Mouse (Mus musculus) monocyte, adult 2 months (primary cell): ENCODE measurements around the gene Map3k4.
A peak's percentile ranks its signal among the peaks of the same experiment; 100 is the strongest.
"Not testable (repeated sequence)": the region's sequence is repeated elsewhere in the genome, so short reads cannot be mapped to it uniquely, and the experiment has no call there.

Experiments used
- DNase-seq, 2 experiments: peaks; one replicate each; pipeline ENCODE4 v3.0.0; 2022; ENCODE audit warnings: low spot score in 2 of 2, low read depth in 1 of 2

Gene Map3k4

DNA sequence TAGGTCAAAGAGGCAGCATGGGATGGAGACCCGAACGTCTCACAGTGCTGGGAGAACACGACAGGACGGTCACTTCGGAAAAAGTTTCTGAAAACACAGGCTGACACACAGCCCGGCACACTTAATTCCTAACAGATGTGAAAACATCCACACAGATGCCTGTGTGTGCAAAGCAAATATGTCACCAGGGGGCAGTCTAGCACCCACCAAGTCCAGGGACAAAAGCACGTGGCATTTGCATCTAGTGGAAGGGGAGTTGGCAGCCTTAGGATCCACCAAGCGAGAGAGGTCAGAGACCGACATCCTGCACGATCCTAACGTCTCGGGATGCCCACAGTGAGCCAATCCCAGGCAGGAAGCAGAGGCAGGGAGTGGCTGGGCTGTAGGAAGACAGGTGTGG is 92.0 kb downstream of the Map3k4 start:
- DNase-seq, result no peak

- DNase-seq, result no peak
Measured at GRCm38 (mm10) chr17:12225227-12225626, 93.4 kb downstream of the Map3k4 start.

- DNase-seq, result not testable (repeated sequence)
Measured at GRCm38 (mm10) chr17:12224551-12224950, 94.0 kb downstream of the Map3k4 start.

DNA sequence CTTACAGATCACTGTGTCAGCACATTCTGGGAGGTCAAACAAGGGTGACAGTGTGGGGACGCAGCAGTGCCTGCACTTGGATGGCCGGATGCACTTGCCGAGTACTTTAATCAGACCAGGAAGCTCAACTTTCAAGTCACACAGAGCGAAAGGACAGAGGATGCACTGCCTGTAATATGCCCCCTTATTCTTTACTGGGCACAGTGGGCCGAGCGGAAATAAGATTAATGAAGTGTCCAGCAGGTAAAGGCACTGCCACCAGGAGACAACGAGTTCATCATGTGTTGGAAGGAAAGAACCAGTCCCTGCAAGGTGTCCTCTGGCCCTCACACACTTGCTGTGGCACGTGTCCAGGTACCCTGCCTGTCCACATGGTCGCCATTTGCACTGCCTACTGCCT is 94.5 kb downstream of the Map3k4 start:
- DNase-seq, result no peak

DNA sequence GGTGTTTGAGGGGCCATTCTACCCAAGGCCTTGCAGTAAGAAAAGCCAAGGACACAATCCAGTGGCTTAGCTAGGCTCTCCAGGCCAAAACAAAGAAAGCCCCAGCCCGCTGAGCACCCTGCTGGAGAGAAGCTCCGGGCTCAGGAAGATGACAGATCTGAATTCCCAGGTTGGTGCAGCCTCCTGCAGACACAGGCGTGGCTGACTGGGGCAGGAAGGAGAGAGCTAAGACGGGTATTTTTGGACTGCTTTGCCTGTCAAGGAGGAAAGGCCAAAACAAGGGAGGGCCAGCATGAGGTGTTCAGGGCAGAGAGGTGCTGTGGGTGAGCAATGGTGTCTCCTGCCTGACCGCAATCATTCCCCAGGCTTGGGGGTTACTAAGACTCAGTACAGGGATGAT is 94.9 kb downstream of the Map3k4 start:
- no peak for DNase-seq

- DNase-seq, result no peak
Measured at GRCm38 (mm10) chr17:12221926-12222325, 96.7 kb downstream of the Map3k4 start.

- DNase-seq, result no peak
Measured at GRCm38 (mm10) chr17:12216224-12216623, 102.4 kb downstream of the Map3k4 start.

- DNase-seq, result no peak
Measured at GRCm38 (mm10) chr17:12213430-12213829, 105.2 kb downstream of the Map3k4 start.

DNA sequence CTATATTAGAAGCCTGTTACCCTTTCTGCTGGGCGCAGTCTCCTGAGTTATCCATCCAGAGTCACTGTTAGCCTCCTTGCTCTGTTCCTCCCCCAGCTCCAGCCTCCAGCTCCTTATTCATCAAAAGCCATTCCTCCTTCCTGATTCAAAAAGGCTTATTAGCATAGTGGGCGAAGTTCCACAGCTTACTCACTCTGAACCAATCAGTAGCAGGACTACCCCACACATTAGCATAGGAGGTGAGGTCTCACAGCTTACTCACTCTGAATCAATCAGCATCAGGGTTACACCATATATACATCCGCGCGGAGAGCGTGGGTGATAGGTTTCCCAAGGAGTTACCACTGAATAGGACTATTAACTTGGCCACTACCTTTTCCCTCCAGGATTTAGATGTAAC is 106.3 kb downstream of the Map3k4 start:
- no peak for DNase-seq

- DNase-seq, result no peak
Measured at GRCm38 (mm10) chr17:12211890-12212289, 106.7 kb downstream of the Map3k4 start.

- peak; percentile 51 to 77 for DNase-seq
Measured at GRCm38 (mm10) chr17:12210544-12211132, 108.0 kb downstream of the Map3k4 start.

GRCm38 (mm10) chr17:12209481-12209880 is 109.1 kb downstream of the Map3k4 start:
- DNase-seq, result no peak

GRCm38 (mm10) chr17:12207022-12207548 is 111.5 kb downstream of the Map3k4 start:
- no peak for DNase-seq

DNA sequence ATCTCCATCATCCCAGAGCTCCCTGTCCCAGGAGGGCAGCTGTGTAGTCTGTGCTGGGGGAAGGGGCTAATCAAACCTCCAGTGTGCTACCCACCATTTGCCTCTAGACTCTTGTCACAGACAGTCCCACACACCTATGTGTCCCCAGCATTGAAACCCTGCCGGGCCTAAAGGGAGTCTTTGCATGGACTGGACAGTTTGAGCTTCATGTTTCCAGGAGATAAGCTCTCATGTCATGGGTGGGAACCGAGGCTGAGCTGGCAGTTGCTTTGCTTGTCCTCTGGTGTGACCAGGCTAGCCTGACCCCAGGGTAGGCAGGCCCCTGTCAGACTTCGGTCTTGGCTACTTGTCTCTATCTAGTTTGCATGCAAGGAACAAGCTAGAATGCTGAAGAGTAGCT is 112.3 kb downstream of the Map3k4 start:
- DNase-seq, result no peak

DNA sequence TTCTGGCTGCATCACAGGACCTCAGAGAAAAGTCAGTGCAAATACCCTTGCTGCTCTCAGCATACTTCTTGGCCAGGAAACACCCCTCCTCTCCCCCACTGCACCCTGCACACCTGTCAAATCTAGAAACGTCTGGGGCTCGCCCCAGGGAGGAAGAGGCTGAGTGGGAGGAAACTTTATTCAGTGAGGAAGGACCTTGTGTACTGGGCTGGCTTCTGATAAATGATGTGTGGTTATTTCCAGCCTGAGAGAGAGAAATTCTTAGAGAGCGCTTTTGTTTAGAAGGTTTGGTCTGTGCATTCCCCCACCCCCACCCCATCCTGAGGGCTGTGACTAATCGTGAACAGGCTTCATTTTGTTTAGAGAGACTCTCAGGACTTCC is 112.9 kb downstream of the Map3k4 start:
- no peak for DNase-seq

DNA sequence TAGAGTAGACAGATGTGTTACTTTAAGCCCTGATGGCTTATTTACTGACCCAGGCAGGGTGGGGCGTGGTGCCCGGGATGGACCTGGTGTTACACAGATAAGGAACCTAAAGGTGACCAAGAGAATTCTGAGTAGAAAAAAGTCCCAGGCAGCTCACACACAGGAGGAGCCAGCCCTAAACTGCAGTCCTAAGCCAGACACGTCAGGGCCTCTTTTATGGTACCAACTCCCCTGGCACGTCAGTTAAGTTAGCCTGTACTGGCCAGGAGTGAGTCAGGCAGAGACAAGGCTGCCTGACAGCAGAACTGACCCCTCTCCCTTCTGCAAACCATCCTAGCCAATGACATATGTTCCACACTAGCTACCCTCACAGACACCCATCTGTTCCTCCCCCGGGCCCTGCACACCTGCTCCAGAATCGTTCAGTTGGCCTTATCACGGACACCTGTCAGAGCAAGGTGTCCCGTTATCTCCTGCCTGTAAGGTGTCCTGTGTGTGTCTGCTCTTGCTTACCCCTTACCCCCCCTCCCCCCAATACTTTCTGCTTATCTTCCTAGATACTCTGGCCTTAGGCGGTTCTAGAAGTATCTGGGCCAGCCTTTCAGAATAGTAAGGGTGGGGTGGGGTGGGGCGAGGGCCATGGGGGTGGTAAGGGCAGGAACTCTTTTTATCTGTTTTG is 113.4 kb downstream of the Map3k4 start:
- DNase-seq, result no peak

DNA sequence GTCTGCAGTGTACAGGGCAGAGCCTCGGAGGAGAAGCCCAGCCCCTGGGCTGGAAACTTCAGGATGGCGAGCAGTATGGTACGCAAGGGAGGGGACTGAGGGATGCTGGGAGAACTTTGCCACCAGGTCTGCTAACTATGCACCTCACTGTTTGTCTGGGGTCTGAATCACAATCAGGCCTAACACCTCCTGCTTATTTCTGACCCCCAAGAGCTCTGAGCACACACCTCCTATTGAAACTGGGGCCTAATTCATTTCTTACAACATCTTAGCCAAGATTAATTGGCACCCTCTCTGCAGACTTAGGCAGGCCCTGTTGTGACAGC is 113.9 kb downstream of the Map3k4 start:
- DNase-seq, result no peak

DNA sequence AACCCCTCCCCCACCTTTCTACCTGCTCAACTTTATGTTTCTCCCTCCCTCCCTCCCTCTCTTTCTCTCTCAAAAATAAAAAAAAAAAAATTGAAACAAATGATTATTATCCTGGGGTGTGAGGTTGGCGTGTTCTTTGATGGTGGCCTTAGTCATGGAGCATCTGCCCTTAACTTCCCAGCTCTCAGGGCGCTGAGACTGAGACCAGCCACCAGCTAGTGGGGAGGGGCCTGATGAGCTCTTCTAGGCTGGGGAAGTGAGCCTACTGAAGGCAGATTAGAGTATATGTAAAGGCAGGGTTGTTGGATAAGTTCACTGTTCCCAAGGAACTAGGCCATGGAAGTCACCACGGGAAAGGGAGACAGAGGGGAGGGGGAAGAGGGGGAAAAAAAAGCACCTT is 114.3 kb downstream of the Map3k4 start:
- DNase-seq, result no peak

- DNase-seq, result no peak
Measured at GRCm38 (mm10) chr17:12203414-12203897, 115.1 kb downstream of the Map3k4 start.

DNA sequence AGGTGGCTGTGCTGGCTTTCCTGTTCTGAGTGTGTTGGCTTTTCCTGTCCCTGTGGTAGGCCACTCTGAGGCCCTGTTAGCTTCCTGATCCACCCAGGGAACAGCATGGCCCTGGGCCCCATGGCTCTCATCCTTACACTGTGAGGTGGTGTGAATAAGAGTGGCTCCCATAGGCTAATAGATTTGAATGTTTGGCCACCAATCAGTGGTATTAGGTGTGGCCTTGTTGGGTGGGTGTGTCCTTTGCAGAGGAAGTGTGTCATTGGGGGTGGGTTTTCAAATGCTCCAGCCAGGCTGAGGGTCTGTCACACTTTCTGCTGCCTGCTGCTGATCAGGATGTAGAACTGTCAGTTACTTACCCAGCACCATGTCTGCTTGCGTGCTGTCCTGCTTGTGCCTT is 117.5 kb downstream of the Map3k4 start:
- DNase-seq, result no peak

DNA sequence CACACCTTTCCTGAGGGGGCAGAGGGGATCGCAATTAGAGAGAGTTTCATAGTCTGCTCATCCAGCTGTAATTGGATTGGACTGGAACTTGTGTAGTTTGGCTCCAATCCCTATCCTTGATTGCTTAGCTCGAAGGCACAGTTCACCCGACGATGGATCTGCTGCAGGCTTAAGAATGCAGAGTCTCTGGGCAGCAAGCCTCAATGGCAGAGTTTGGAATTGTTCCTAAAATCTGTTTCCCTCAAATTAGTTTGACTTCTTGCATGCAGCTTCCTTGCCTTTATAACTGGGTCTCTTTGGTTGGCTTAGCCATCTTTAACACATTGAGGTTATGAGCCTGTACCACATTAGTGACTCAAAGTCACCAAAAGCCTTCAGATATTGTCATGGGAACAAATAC is 118.7 kb downstream of the Map3k4 start:
- DNase-seq, result no peak

DNA sequence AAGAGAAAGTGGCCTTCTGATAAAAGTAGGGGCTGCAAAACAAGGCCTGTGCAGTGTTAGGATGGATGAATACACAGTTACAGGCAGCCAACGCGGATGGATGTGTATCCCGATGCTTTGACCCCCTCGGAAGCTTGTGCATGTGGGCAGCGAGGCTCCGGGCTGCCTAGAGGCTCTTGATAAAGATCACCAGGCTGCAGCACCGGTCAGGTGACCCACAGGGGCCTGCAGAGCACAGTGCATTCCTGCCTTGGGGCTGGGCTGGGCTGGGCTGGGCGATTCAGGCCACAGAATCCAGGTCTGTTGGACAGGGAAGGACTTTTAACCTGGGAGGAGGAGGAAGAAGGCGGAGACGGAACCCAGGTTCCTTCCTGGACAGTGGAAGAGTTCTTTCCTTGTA is 123.0 kb downstream of the Map3k4 start:
- no peak for DNase-seq

GRCm38 (mm10) chr17:12195137-12195536 is 123.5 kb downstream of the Map3k4 start:
- no peak for DNase-seq
